Mouse (Mus musculus): ENCODE results near the gene Nemp1.
A peak's percentile ranks its signal among the peaks of the same experiment; 100 is the strongest.

- TF ChIP-seq MAFK (IDR thresholded peaks at IDR 0.05; ENCODE audit: insufficient read depth, low read depth, low read length) (no peak), ZC3H11A (IDR thresholded peaks at IDR 0.05; ENCODE audit: borderline replicate concordance, low read depth, low read length) (peak; percentile 88), HCFC1 (IDR thresholded peaks at IDR 0.05; ENCODE audit: borderline replicate concordance, insufficient read depth, low read length) (no peak)
Observed at GRCm38 (mm10) chr10:127641861-127642771, 24.6 kb upstream of the Nemp1 start.
